Mouse (Mus musculus) hindbrain, postnatal 0 days (tissue): ENCODE data around the gene Krtcap2. TPM values are rescaled to one million over a fixed set of nuclear protein-coding genes. Genes with fewer than 3 reads are reported as not detected.
A peak's percentile ranks its signal among the peaks of the same experiment; 100 is the strongest.

ENCODE experiments used
- ATAC-seq: fragments of 200-750 bp; cut with Nextera tagmentation; 2 replicates; pipeline ENCODE4 v1.8.0; 2017; ENCODE audit warnings: mild to moderate bottlenecking, moderate TSS enrichment, moderate library complexity
- DNase-seq: peaks from one replicate; pipeline ENCODE4 v3.0.0-alpha.2; 2015; ENCODE audit warnings: low spot score
- H3K27ac ChIP-seq: fragments of 300-500 bp; sonication (generic); 2 replicates; pipeline ENCODE4 v1.5.1; 2014; ENCODE audit warnings: mild to moderate bottlenecking
- H3K27me3 ChIP-seq: fragments of 300-500 bp; sonication (generic); 2 replicates; pipeline ENCODE4 v1.6.1; 2014; ENCODE audit warnings: low read length, mixed read lengths; ENCODE audit not compliant: insufficient read depth
- H3K36me3 ChIP-seq: fragments of 300-500 bp; sonication (generic); 2 replicates; pipeline ENCODE4 v1.6.1; 2014; ENCODE audit warnings: low read length, mixed read lengths; ENCODE audit not compliant: insufficient read depth
- H3K4me1 ChIP-seq: fragments of 300-500 bp; sonication (generic); 2 replicates; pipeline ENCODE4 v1.6.1; 2014; ENCODE audit warnings: antibody characterized with exemption, low read length, mixed read lengths; ENCODE audit not compliant: insufficient read depth
- H3K4me2 ChIP-seq: fragments of 300-500 bp; sonication (generic); 2 replicates; pipeline ENCODE4 v1.6.1; 2014; ENCODE audit warnings: low read depth, mild to moderate bottlenecking, low read length, moderate library complexity, mixed read lengths
- H3K4me3 ChIP-seq: fragments of 300-500 bp; sonication (generic); 2 replicates; pipeline ENCODE4 v1.5.1; 2014; ENCODE audit warnings: low read length
- H3K9ac ChIP-seq: fragments of 300-500 bp; sonication (generic); replicated peaks from 2 replicates; pipeline ENCODE4 v1.6.1; 2014; ENCODE audit warnings: mild to moderate bottlenecking, low read length, moderate library complexity, mixed read lengths
- H3K9me3 ChIP-seq: fragments of 300-500 bp; sonication (generic); 2 replicates; pipeline ENCODE4 v1.6.1; 2016; ENCODE audit warnings: low read length, mixed read lengths
- CTCF ChIP-seq: IDR thresholded peaks from 2 replicates; pipeline ENCODE4 v1.5.1; 2016; ENCODE audit warnings: antibody characterized with exemption, control low read depth, low read depth
- WGBS: fragments of 180-500 bp; shearing (Covaris S2); extraction: QIAGEN DNeasy Blood & Tissue Kit; methylation state at CpG from one replicate; pipeline ENCODE4 v1.1.7; 2014; 5-methylcytosine and 5-hydroxymethylcytosine counted together
- polyA plus RNA-seq: library from polyadenylated mRNA; unstranded; fragments of >200 nt; fragmentation: Nextera tagmentation; extraction: Ambion mirVana; gene quantifications from 2 replicates; pipeline ENCODE4 v1.2.1, GENCODE M21; 2015
- total RNA-seq: library from RNA; depleted of rRNA; stranded (reverse); fragments of >200 nt; gene quantifications from 2 replicates; pipeline ENCODE4 v1.2.3, GENCODE M21; 2014

The Krtcap2 gene
- total and polyA plus RNA-seq, 2 experiments from 2014 or later = 74.9 to 250 TPM

- peaks cover 18% of the 10 kb centered on the region for H3K4me1 ChIP-seq
- under 1% methylated on average over 16 of the region's 26 CpGs for WGBS
Observed at GRCm38 (mm10) chr3:89244982-89245687, 631 bp upstream of the Krtcap2 start.

GRCm38 (mm10) chr3:89246261-89247100 is 715 bp downstream of the Krtcap2 start, which contains the start of gene Trim46:
Gene Trim46 (minus strand): TSS chr3:89246309.
- Histone ChIP-seq H3K4me3 (peak within 1 kb of the TSS; percentile 68), H3K27me3 (no peaks in the 10 kb centered on the region), H3K4me2 (peak within 1 kb of the TSS; percentile 90), H3K9ac (peak within 1 kb of the TSS; percentile 77), H3K36me3 (peaks cover 9% of the 10 kb centered on the region; the same call in 1 of the 2 replicates), H3K4me1 (peaks cover 25% of the 10 kb centered on the region), H3K9me3 (no peaks in the 10 kb centered on the region), H3K27ac (peak within 1 kb of the TSS; percentile 89)
- DNase-seq (peak; percentile 96), ATAC-seq (peak; percentile 77)
- WGBS = under 1% methylated on average over 34 of the region's 42 CpGs
- TF ChIP-seq CTCF = peak; percentile 99

More at GRCm38 (mm10) chr3:89244982-89245687, 631 bp upstream of the Krtcap2 start:
- H3K9me3 ChIP-seq = no peaks in the 10 kb centered on the region
- peak overlapping the region; percentile 65 for H3K9ac ChIP-seq
- H3K27ac ChIP-seq = peak overlapping the region; percentile 89
- H3K36me3 ChIP-seq = peaks cover 14% of the 10 kb centered on the region; the same call in 1 of the 2 replicates
- DNase-seq = peak; percentile 93
- peak; percentile 60 for ATAC-seq
- TF ChIP-seq CTCF = no peak
- peak overlapping the region; percentile 90 for H3K4me2 ChIP-seq
- peak overlapping the region; percentile 68 for H3K4me3 ChIP-seq
- H3K27me3 ChIP-seq = no peaks in the 10 kb centered on the region

GRCm38 (mm10) chr3:89247466-89247865 is 1.7 kb downstream of the Krtcap2 start:
- Histone ChIP-seq H3K9ac (peak overlapping the region; percentile 77; the same call in 1 of the 2 replicates), H3K36me3 (0 out of 2 replicates have a peak, but pooled peaks cover 1% of the 10 kb centered on the region), H3K4me3 (no peak overlapping the region), H3K9me3 (no peaks in the 10 kb centered on the region), H3K4me1 (peaks cover 25% of the 10 kb centered on the region), H3K27me3 (no peaks in the 10 kb centered on the region), H3K27ac (no peak overlapping the region), H3K4me2 (peak overlapping the region; percentile 90)
- WGBS = 91% methylated on average over 4 of the region's 4 CpGs
- DNase-seq = no peak
- no peak for ATAC-seq
- no peak for TF ChIP-seq CTCF

GRCm38 (mm10) chr3:89250435-89251040 is 4.8 kb downstream of the Krtcap2 start:
- peak; percentile 71 for DNase-seq
- no peaks in the 10 kb centered on the region for H3K36me3 ChIP-seq
- H3K4me2 ChIP-seq = no peak overlapping the region
- no peaks in the 10 kb centered on the region for H3K27me3 ChIP-seq
- TF ChIP-seq CTCF = peak; percentile 77
- H3K27ac ChIP-seq = peak overlapping the region; percentile 27; the same call in 1 of the 2 replicates
- ATAC-seq = no peak
- H3K4me1 ChIP-seq = peaks cover 13% of the 10 kb centered on the region; the same call in 1 of the 2 replicates
- H3K9me3 ChIP-seq = no peaks in the 10 kb centered on the region
- H3K9ac ChIP-seq = no peak overlapping the region
- 21% methylated on average over 7 of the region's 7 CpGs for WGBS
- no peak overlapping the region for H3K4me3 ChIP-seq

- Histone ChIP-seq H3K9me3 (no peaks in the 10 kb centered on the region), H3K4me3 (no peak overlapping the region), H3K4me2 (peak overlapping the region; percentile 25), H3K4me1 (peaks cover 13% of the 10 kb centered on the region; the same call in 1 of the 2 replicates), H3K9ac (no peak overlapping the region), H3K36me3 (no peaks in the 10 kb centered on the region), H3K27me3 (no peaks in the 10 kb centered on the region), H3K27ac (no peak overlapping the region)
- ATAC-seq (peak; percentile 37; the same call in 1 of the 2 replicates), DNase-seq (no peak)
- TF ChIP-seq CTCF = no peak
- WGBS = 8% methylated on average over 17 of the region's 17 CpGs
Observed at GRCm38 (mm10) chr3:89251365-89251895, 5.7 kb downstream of the Krtcap2 start.

- ATAC-seq (no peak), DNase-seq (no peak)
- Histone ChIP-seq H3K27ac (no peak overlapping the region), H3K4me2 (no peak overlapping the region), H3K36me3 (no peaks in the 10 kb centered on the region), H3K4me3 (no peak overlapping the region), H3K9ac (no peak overlapping the region), H3K9me3 (no peaks in the 10 kb centered on the region), H3K27me3 (no peaks in the 10 kb centered on the region), H3K4me1 (0 out of 2 replicates have a peak, but pooled peaks cover 7% of the 10 kb centered on the region)
- TF ChIP-seq CTCF = no peak
- 93% methylated on average over 5 of the region's 5 CpGs for WGBS
Observed at GRCm38 (mm10) chr3:89254994-89255393, 9.2 kb downstream of the Krtcap2 start.
